Mouse (Mus musculus) lung, embryonic 14.5 days (tissue): ENCODE measurements at regions not wholly inside any gene's neighbourhood (a gene's known extent, or its start where the extent isn't known, plus 50 kb on each side); places are given as distances from the start of the nearest gene placed in this dataset.
A peak's percentile ranks its signal among the peaks of the same experiment; 100 is the strongest.

Source experiments
- ATAC-seq: fragments of 200-750 bp; cut with Nextera tagmentation; 2 replicates; pipeline ENCODE4 v1.8.0; 2017; ENCODE audit warnings: mild to moderate bottlenecking, moderate TSS enrichment, moderate library complexity; ENCODE audit not compliant: insufficient read depth
- DNase-seq: peaks from one replicate; pipeline ENCODE4 v3.0.0-alpha.2; 2015
- H3K27ac ChIP-seq: fragments of 300-500 bp; sonication (generic); 2 replicates; pipeline ENCODE4 v1.5.1; 2014; ENCODE audit warnings: low read depth, mild to moderate bottlenecking, moderate library complexity
- H3K27me3 ChIP-seq: fragments of 300-500 bp; sonication (generic); 2 replicates; pipeline ENCODE4 v1.6.1; 2014; ENCODE audit warnings: low read length, control low read depth; ENCODE audit not compliant: insufficient read depth
- H3K36me3 ChIP-seq: fragments of 300-500 bp; sonication (generic); 2 replicates; pipeline ENCODE4 v1.6.1; 2014; ENCODE audit warnings: control low read depth; ENCODE audit not compliant: insufficient read depth
- H3K4me1 ChIP-seq: fragments of 300-500 bp; sonication (generic); 2 replicates; pipeline ENCODE4 v1.6.1; 2014; ENCODE audit warnings: antibody characterized with exemption, control low read depth; ENCODE audit not compliant: insufficient read depth
- H3K4me2 ChIP-seq: fragments of 300-500 bp; sonication (generic); 2 replicates; pipeline ENCODE4 v1.6.1; 2014; ENCODE audit warnings: mild to moderate bottlenecking
- H3K4me3 ChIP-seq: fragments of 300-500 bp; sonication (generic); 2 replicates; pipeline ENCODE4 v1.5.1; 2014; ENCODE audit warnings: low read depth, low read length
- H3K9ac ChIP-seq: fragments of 300-500 bp; sonication (generic); 2 replicates; pipeline ENCODE4 v1.6.1; 2014
- H3K9me3 ChIP-seq: fragments of 300-500 bp; sonication (generic); 2 replicates; pipeline ENCODE4 v1.6.1; 2016; ENCODE audit warnings: low read depth, low read length, control low read depth
- CTCF ChIP-seq: IDR thresholded peaks from 2 replicates; pipeline ENCODE4 v1.5.1; 2016; ENCODE audit warnings: antibody characterized with exemption, low read depth
- WGBS: fragments of 180-500 bp; shearing (Covaris S2); extraction: QIAGEN DNeasy Blood & Tissue Kit; methylation state at CpG from one replicate; pipeline ENCODE4 v1.1.7; 2014; 5-methylcytosine and 5-hydroxymethylcytosine counted together

DNA sequence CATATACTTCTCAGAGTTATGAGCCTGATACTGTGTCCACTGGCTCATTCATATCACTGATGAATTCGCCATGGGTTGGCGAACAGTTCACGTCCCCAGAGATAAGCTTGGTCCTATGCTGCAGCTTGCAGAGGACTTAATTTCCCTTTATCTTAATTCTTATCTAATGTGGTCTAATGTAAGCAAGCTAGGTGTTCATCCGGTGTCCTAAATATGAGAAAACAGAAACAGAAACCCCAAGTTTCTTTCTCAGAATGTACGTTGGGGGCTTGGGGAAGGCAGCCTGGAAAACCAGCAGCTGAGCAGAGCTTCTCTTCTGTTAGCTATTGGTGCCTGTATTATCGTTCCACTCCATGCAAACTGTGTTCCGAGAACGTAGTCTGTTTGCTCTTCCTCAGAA is 170.1 kb downstream of the 1700064H15Rik start:
- no peak for ATAC-seq
- Histone ChIP-seq H3K27me3 (no peaks in the 10 kb centered on the region), H3K9me3 (no peaks in the 10 kb centered on the region), H3K36me3 (no peaks in the 10 kb centered on the region), H3K4me2 (no peak overlapping the region), H3K4me3 (no peak overlapping the region), H3K9ac (no peak overlapping the region), H3K27ac (no peak overlapping the region), H3K4me1 (no peaks in the 10 kb centered on the region)
- WGBS, result 84% methylated on average over 8 of the region's 8 CpGs
- no peak for DNase-seq
- TF ChIP-seq CTCF, result no peak

- Histone ChIP-seq H3K9ac (no peak overlapping the region), H3K4me1 (no peaks in the 10 kb centered on the region), H3K27ac (no peak overlapping the region), H3K4me2 (no peak overlapping the region), H3K27me3 (no peaks in the 10 kb centered on the region), H3K9me3 (no peaks in the 10 kb centered on the region), H3K4me3 (no peak overlapping the region), H3K36me3 (no peaks in the 10 kb centered on the region)
- ATAC-seq (no peak), DNase-seq (no peak)
- TF ChIP-seq CTCF, result no peak
- WGBS, result 81% methylated on average over 2 of the region's 2 CpGs
These were observed 171.0 kb downstream of the 1700064H15Rik start for GRCm38 (mm10) chr3:19457431-19457830.

- TF ChIP-seq CTCF, result no peak
- Histone ChIP-seq H3K9ac (no peak overlapping the region), H3K27ac (no peak overlapping the region), H3K9me3 (no peaks in the 10 kb centered on the region), H3K36me3 (no peaks in the 10 kb centered on the region), H3K27me3 (no peaks in the 10 kb centered on the region), H3K4me2 (no peak overlapping the region), H3K4me1 (no peaks in the 10 kb centered on the region), H3K4me3 (no peak overlapping the region)
- DNase-seq (no peak), ATAC-seq (no peak)
- WGBS, result 69% methylated on average over 4 of the region's 4 CpGs
These were observed 172.5 kb downstream of the 1700064H15Rik start for GRCm38 (mm10) chr3:19455838-19456448.

DNA sequence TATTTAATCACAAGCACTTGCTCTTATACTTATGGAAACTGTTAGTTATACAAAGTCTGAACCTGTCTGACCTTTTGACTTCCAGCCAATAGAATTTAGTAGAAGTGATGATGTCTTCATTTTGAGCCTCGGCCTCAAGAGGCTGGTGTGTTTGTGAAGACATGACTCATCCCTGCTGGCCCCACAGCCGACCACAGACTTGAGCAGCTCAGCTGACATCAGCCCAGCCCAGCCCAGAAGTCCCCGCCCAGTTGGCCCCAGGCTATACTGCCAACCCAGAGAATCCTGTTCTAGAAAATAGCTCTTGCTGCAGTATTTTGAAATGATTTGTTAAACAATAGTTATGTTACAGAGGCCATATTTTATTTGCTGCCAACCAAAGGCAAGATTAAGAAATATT is 177.5 kb downstream of the 1700064H15Rik start:
- Histone ChIP-seq H3K9me3 (no peaks in the 10 kb centered on the region), H3K4me3 (no peak overlapping the region), H3K36me3 (no peaks in the 10 kb centered on the region), H3K27me3 (no peaks in the 10 kb centered on the region), H3K4me2 (no peak overlapping the region), H3K9ac (no peak overlapping the region), H3K27ac (no peak overlapping the region), H3K4me1 (no peaks in the 10 kb centered on the region)
- TF ChIP-seq CTCF, result no peak
- ATAC-seq (peak; percentile 89; the same call in 1 of the 2 replicates), DNase-seq (peak; percentile 65)
- 31% methylated on average over 3 of the region's 3 CpGs for WGBS

DNA sequence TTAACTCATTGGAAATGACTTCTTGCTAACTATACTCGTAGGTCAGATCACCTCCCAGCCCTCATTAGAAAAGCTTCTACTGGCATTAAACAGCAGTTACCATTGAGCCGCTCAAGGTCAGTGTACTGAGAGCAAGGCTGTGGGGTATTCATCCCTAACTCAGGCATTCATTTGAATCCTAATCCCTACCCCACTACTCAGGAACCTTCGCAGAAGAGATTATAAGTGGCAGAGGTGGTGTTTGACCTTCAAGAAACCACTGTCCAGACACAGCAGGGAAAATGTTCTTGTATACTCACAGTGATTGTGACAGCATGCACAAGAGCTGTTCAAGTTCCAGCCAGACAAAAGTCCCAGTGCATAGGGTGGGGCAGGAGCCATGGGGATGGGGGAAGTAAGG is 179.5 kb downstream of the 1700064H15Rik start:
- 87% methylated on average over 3 of the region's 3 CpGs for WGBS
- H3K4me2 ChIP-seq, result no peak overlapping the region

DNA sequence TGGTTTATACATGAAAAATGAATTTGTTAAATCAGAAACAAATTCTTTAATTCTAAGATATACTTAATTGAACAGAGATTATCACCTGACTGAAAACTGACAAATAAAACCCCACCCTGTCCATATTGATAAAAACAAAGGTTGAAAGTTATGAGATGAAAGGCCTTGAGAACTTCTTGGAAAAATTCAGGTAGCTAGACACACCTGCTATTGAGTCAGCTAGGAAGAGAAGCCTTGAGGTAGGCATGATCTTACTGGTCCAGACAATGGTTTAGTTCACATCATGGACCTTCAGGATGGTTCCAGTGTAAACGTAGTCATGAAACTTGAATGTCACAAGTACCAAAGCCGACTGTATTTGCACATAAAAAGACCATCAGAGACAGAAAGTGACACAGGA is 180.3 kb downstream of the 1700064H15Rik start:
- ATAC-seq, result no peak
- Histone ChIP-seq H3K4me1 (no peaks in the 10 kb centered on the region), H3K9ac (no peak overlapping the region), H3K27ac (no peak overlapping the region), H3K9me3 (no peaks in the 10 kb centered on the region), H3K36me3 (no peaks in the 10 kb centered on the region), H3K4me3 (no peak overlapping the region), H3K27me3 (no peaks in the 10 kb centered on the region), H3K4me2 (no peak overlapping the region)
- TF ChIP-seq CTCF, result no peak
- DNase-seq, result no peak
- WGBS, result 76% methylated on average over 2 of the region's 2 CpGs

More for the DNA sequence above, 179.5 kb downstream of the 1700064H15Rik start:
- ATAC-seq (no peak), DNase-seq (no peak)
- TF ChIP-seq CTCF, result no peak
- no peaks in the 10 kb centered on the region for H3K4me1 ChIP-seq
- no peaks in the 10 kb centered on the region for H3K9me3 ChIP-seq
- H3K27ac ChIP-seq, result no peak overlapping the region
- no peak overlapping the region for H3K4me3 ChIP-seq
- H3K36me3 ChIP-seq, result no peaks in the 10 kb centered on the region
- no peak overlapping the region for H3K9ac ChIP-seq
- H3K27me3 ChIP-seq, result no peaks in the 10 kb centered on the region

GRCm38 (mm10) chr3:19447733-19448132 is 180.7 kb downstream of the 1700064H15Rik start:
- no peak overlapping the region for H3K4me3 ChIP-seq
- H3K27me3 ChIP-seq, result no peaks in the 10 kb centered on the region
- H3K36me3 ChIP-seq, result no peaks in the 10 kb centered on the region
- DNase-seq, result no peak
- TF ChIP-seq CTCF, result no peak
- no peak overlapping the region for H3K27ac ChIP-seq
- no peaks in the 10 kb centered on the region for H3K4me1 ChIP-seq
- no peak overlapping the region for H3K9ac ChIP-seq
- no peak for ATAC-seq
- no peaks in the 10 kb centered on the region for H3K9me3 ChIP-seq
- H3K4me2 ChIP-seq, result no peak overlapping the region
- 56% methylated on average over 1 of the region's 1 CpGs for WGBS

GRCm38 (mm10) chr3:19444914-19445313 is 183.6 kb downstream of the 1700064H15Rik start:
- Histone ChIP-seq H3K9ac (no peak overlapping the region), H3K4me2 (no peak overlapping the region), H3K4me1 (no peaks in the 10 kb centered on the region), H3K27ac (no peak overlapping the region), H3K36me3 (no peaks in the 10 kb centered on the region), H3K9me3 (no peaks in the 10 kb centered on the region), H3K27me3 (no peaks in the 10 kb centered on the region), H3K4me3 (no peak overlapping the region)
- WGBS, result 44% methylated on average over 2 of the region's 2 CpGs
- no peak for TF ChIP-seq CTCF
- no peak for DNase-seq
- ATAC-seq, result no peak
